Mouse (Mus musculus) neural tube, embryonic 12.5 days (tissue): ENCODE data around the gene Eps15. TPM values are rescaled to one million over a fixed set of nuclear protein-coding genes. Genes with fewer than 3 reads are reported as not detected.

Experiments used
- ATAC-seq: fragments of 200-750 bp; cut with Nextera tagmentation; 2 replicates; pipeline ENCODE4 v1.8.0; 2017; ENCODE audit warnings: low read depth, mild to moderate bottlenecking, moderate TSS enrichment, moderate library complexity; ENCODE audit not compliant: low FRiP score
- H3K27ac ChIP-seq: fragments of 300-500 bp; sonication (generic); 2 replicates; pipeline ENCODE4 v1.5.1; 2016
- H3K27me3 ChIP-seq: fragments of 300-500 bp; sonication (generic); replicated peaks from 2 replicates; pipeline ENCODE4 v1.6.1; 2016; ENCODE audit warnings: mild to moderate bottlenecking
- H3K36me3 ChIP-seq: fragments of 300-500 bp; sonication (generic); 2 replicates; pipeline ENCODE4 v1.6.1; 2016; ENCODE audit warnings: mild to moderate bottlenecking
- H3K4me1 ChIP-seq: fragments of 300-500 bp; sonication (generic); 2 replicates; pipeline ENCODE4 v1.6.1; 2016
- H3K4me2 ChIP-seq: fragments of 300-500 bp; sonication (generic); replicated peaks from 2 replicates; pipeline ENCODE4 v1.6.1; 2016; ENCODE audit warnings: mild to moderate bottlenecking
- H3K4me3 ChIP-seq: fragments of 300-500 bp; sonication (generic); 2 replicates; pipeline ENCODE4 v1.5.1; 2016
- H3K9ac ChIP-seq: fragments of 300-500 bp; sonication (generic); 2 replicates; pipeline ENCODE4 v1.6.1; 2016; ENCODE audit warnings: mild to moderate bottlenecking
- H3K9me3 ChIP-seq: fragments of 300-500 bp; sonication (generic); 2 replicates; pipeline ENCODE4 v1.6.1; 2016; ENCODE audit warnings: mild to moderate bottlenecking
- WGBS: fragments of 180-500 bp; shearing (Covaris S2); methylation state at CpG from one replicate; pipeline ENCODE4 v1.1.7; 2016; 5-methylcytosine and 5-hydroxymethylcytosine counted together
- polyA plus RNA-seq: library from polyadenylated mRNA; unstranded; fragments of >200 nt; fragmentation: Nextera tagmentation; extraction: Ambion mirVana; gene quantifications from 2 replicates; pipeline ENCODE4 v1.2.1, GENCODE M21; 2016

Gene Eps15
- polyA plus RNA-seq, 1 experiment from 2014 or later, result 71.7 TPM

GRCm38 (mm10) chr4:109427058-109427457, 147.0 kb downstream of the Eps15 start:
- Histone ChIP-seq H3K4me1 (no peaks in the 10 kb centered on the region; the same call in 1 of the 2 replicates), H3K27ac (no peak overlapping the region), H3K9ac (no peak overlapping the region), H3K4me3 (no peak overlapping the region), H3K36me3 (no peaks in the 10 kb centered on the region), H3K4me2 (no peak overlapping the region), H3K27me3 (no peaks in the 10 kb centered on the region), H3K9me3 (no peaks in the 10 kb centered on the region)
- no peak for ATAC-seq
- 61% methylated on average over 1 of the region's 1 CpGs for WGBS

- Histone ChIP-seq H3K27me3 (no peaks in the 10 kb centered on the region), H3K36me3 (no peaks in the 10 kb centered on the region), H3K27ac (no peak overlapping the region), H3K4me1 (peaks cover 7% of the 10 kb centered on the region; the same call in 1 of the 2 replicates), H3K9me3 (no peaks in the 10 kb centered on the region), H3K4me3 (no peak overlapping the region), H3K4me2 (no peak overlapping the region), H3K9ac (no peak overlapping the region)
- 89% methylated on average over 7 of the region's 7 CpGs for WGBS
- ATAC-seq, result no peak
These were observed 150.2 kb downstream of the Eps15 start for GRCm38 (mm10) chr4:109430250-109430649.

- no peaks in the 10 kb centered on the region for H3K36me3 ChIP-seq
These were observed 150.8 kb downstream of the Eps15 start for GRCm38 (mm10) chr4:109430854-109431253.

GRCm38 (mm10) chr4:109432668-109433375, 152.8 kb downstream of the Eps15 start:
- Histone ChIP-seq H3K4me1 (peaks cover 7% of the 10 kb centered on the region; the same call in 1 of the 2 replicates), H3K4me3 (no peak overlapping the region), H3K27ac (no peak overlapping the region), H3K4me2 (no peak overlapping the region), H3K9ac (no peak overlapping the region), H3K27me3 (no peaks in the 10 kb centered on the region), H3K9me3 (no peaks in the 10 kb centered on the region), H3K36me3 (no peaks in the 10 kb centered on the region)
- ATAC-seq, result no peak
- 83% methylated on average over 16 of the region's 16 CpGs for WGBS

More at GRCm38 (mm10) chr4:109430854-109431253, 150.8 kb downstream of the Eps15 start:
- 51% methylated on average over 13 of the region's 13 CpGs for WGBS
- H3K9me3 ChIP-seq, result no peaks in the 10 kb centered on the region
- H3K4me2 ChIP-seq, result no peak overlapping the region
- no peak overlapping the region for H3K9ac ChIP-seq
- no peak overlapping the region for H3K4me3 ChIP-seq
- H3K4me1 ChIP-seq, result peaks cover 7% of the 10 kb centered on the region; the same call in 1 of the 2 replicates
- no peak for ATAC-seq
- no peaks in the 10 kb centered on the region for H3K27me3 ChIP-seq
- no peak overlapping the region for H3K27ac ChIP-seq

GRCm38 (mm10) chr4:109433641-109434040, 153.6 kb downstream of the Eps15 start:
- peaks cover 7% of the 10 kb centered on the region; the same call in 1 of the 2 replicates for H3K4me1 ChIP-seq
- H3K36me3 ChIP-seq, result no peaks in the 10 kb centered on the region
- H3K4me2 ChIP-seq, result no peak overlapping the region
- no peaks in the 10 kb centered on the region for H3K27me3 ChIP-seq
- ATAC-seq, result no peak
- H3K9me3 ChIP-seq, result no peaks in the 10 kb centered on the region
- no peak overlapping the region for H3K9ac ChIP-seq
- WGBS, result 87% methylated on average over 6 of the region's 6 CpGs
- H3K4me3 ChIP-seq, result no peak overlapping the region
- no peak overlapping the region for H3K27ac ChIP-seq

- Histone ChIP-seq H3K9me3 (no peaks in the 10 kb centered on the region), H3K27me3 (no peaks in the 10 kb centered on the region), H3K4me2 (no peak overlapping the region), H3K36me3 (no peaks in the 10 kb centered on the region), H3K4me1 (peaks cover 10% of the 10 kb centered on the region; the same call in 1 of the 2 replicates), H3K4me3 (no peak overlapping the region), H3K9ac (no peak overlapping the region), H3K27ac (no peak overlapping the region)
- ATAC-seq, result no peak
- WGBS, result 96% methylated on average over 1 of the region's 1 CpGs
These were observed 154.2 kb downstream of the Eps15 start for GRCm38 (mm10) chr4:109434256-109434655.

Other genes starting within 250 kb of the Eps15 start
- gene Osbpl9, start 78.0 kb upstream of the Eps15 start, polyA plus RNA-seq, result 89.8 and 95.9 TPM in 2 replicates
- gene Calr4, start 45.8 kb upstream of the Eps15 start, polyA plus RNA-seq, result 0.71 and 1.4 TPM in 2 replicates
- 1.2 and 1.3 TPM in 2 replicates for gene Ttc39a, start 126.4 kb downstream of the Eps15 start, polyA plus RNA-seq
- gene Rnf11, start 204.5 kb downstream of the Eps15 start, polyA plus RNA-seq, result 65.1 and 71.0 TPM in 2 replicates